Mouse (Mus musculus) lung, adult 18-20 months (tissue): Measurements from ENCODE around the gene Hist1h1e.
"Not testable (repeated sequence)": the region's sequence is repeated elsewhere in the genome, so short reads cannot be mapped to it uniquely, and the experiment has no call there.

Experiments used
- DNase-seq, 2 experiments: peaks; one replicate each; pipeline ENCODE4 v3.0.0; 2022; ENCODE audit warnings: mixed read lengths in 2 of 2

The Hist1h1e gene

DNA sequence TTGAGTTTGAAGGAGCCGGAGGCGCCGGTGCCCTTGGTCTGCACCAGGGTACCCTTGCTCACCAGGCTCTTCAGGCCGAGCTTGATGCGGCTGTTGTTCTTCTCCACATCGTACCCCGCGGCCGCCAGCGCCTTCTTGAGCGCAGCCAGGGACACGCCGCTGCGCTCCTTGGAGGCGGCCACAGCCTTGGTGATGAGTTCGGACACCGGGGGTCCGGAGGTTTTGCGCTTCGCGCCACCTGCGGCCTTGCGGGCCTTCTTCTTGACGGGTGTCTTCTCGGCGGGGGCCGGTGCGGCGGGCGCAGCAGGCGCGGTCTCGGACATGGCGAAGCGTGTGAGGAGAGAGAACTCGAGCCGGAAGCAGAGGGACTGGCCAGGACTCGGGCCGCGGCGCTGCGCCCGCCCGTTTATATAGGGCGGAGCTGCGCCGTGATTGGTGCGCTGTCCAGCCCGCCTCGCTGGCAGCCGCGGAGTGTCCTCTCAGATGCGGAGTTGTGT lies at the start of gene Hist1h1e:
Gene Hist1h1e (minus strand): TSS at position 384 of the 497 bp plus-strand sequence.
- DNase-seq = peak; percentile 89

DNA sequence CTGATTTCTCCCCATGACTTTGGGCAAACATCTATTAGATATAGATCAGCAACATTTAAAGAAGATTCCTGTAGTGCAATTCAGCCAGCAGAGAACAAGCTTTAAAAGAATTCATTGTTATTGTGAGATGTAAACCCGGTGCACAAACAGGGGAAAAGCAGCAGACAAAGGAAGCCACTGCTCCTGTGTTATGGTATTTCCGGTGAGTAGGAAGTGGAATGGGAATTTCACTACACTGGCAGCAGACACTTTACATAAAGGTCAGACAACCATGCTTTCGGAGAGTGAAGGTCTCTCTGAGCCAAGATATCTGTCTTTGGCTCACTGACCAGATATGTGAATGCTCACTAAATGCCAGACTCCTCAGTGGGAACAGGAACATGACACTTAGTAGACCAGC lies 40.2 kb upstream of the Hist1h1e start:
- no peak for DNase-seq

DNA sequence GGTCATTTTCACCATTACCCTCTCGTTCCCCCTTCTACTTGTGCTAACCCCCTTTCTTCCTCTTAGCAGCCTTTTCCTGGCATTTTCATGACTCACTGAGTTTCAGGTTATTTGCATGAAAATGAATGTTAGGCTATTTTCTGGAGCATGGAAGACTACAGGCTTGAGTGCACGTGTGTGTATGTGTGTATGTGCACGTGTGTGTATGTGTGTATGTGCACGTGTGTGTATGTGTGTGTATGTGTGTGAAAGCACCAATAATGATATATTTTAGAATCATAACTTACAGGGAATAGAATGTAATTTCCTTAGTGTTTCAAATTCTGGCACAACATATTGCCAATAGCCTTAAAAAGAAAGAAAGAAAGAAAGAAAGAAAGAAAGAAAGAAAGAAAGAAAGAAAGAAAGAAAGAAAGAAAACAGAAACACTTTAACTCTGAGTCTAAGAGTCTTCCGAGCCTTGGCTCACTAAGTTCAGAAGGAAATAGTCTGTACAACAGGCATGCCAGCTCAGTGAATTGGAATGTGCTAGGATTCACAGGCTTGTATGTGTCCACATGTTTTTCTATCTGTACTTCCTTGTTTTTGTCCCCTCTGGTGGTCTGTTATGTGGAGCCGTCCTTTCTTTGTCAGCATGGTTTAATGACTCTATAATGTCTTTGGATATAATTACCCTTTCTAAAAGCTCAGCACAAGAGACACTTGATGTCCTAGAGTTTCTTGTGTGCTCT lies 37.4 kb upstream of the Hist1h1e start:
- DNase-seq = no peak

DNA sequence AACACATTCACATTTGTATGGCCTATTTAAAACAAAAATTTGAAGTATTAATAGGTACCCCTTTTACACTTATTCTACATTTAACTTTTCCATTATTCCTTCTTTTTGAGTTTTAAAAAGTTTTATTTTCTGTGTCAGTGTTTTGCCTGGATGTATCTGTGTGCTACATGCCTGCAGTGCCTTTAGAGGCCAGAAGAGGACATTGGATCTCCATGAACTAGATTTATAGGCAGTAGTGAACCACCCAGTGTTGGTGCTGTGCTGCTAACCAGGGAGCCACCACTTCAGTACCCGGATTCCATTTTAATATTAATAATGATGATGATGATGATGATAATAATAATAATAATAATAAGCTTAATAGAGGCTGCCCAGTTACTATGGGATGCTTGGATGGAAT lies 8.3 kb upstream of the Hist1h1e start:
- no peak for DNase-seq

DNA sequence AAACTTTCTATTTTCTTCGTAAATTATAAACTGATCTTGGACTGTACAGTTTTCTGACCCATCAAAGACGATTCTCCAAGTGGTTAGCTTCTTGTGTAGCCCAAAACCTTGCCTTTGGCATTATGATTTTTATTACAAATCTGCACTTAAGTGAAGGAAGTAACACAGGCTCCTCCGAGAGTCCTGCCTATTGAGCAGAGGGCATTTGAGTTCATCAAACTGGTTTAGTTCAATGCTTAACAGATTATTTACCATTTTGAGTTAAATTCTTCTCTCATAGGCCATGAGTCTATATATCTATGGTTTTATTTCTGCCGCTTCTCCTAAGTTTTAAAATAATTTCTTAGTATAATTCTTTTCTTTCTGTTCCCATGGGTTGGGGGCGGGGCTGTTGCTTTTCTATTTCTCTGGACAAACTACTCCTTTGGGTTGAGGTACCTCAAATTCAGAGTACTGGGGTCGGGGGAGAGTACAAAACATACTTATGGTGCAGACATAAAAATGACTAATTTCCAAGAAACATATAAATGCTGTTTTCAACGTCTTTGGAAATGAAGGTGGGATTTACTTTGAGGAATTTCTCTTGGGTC lies 598 bp upstream of the Hist1h1e start:
- DNase-seq = no peak

DNA sequence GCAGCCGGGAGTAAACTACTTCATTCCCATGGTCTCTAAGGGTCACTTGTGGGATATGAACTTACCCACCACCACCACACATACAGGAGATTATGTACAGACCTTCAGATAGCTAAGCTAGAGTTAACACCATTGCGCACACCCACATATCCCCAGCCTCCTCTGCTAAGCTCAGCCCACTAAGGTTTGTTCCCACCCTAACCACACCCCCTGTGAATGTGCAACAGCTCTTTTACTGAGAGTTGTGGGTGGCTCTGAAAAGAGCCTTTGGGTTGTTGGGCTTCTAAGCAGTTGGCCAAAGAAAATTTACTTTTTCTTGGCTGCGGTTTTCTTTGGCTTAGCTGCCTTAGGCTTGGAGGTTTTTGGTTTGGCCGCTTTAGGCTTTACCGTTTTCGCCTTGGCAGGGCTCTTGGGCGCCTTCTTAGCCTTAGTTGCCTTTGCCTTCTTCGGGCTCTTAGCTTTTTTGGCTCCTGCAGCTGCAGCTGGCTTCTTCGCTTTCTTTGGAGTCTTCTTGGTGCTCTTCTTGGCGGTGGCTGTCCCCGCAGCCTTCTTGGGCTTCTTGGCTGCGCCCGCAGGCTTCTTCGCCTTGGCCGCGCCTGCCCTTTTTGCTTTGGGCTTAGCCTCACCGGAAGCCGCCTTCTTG lies 705 bp downstream of the Hist1h1e start:
- peak; percentile 86 to 87 for DNase-seq

DNA sequence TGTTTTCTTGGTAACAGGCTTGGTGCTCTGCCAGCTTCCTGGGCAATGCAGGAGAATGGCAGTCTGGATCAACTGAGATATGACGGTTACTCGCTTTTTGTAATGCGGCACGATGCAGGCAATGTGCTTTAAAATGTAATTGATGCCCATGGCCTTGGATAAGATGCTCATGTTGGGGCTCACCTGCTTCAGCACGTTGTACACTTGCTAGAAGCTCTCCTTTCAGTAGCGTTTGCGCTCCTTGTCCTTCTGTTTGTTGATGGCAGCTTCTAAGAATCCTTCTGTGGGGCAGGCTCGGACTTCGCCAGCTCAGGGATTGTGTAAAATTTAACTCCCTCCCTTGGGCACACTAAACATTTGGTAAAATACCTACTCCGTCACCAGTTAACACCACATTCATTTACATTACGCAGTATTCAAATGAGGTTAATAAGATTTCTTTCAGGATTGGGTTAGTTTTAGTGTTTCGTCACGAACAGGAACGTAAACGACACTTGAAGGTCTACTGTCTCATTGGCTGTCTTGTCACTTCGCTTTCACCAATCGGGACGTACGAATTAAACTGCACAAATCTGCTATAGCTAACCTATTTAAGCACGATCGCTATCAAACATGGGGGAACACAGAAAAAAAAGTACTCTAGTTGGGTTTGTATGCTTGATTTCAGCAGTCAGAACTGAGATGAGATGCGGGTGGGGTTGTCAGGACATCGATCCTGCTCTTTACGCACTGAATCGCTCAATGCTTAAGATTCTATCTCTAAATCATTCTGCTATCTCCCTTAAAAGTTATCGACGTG lies 1.4 kb downstream of the Hist1h1e start, which contains the start of gene Hist1h2be:
Gene Hist1h2be (minus strand): TSS at position 392 of the 799 bp plus-strand sequence.
- peak; percentile 67 to 82 for DNase-seq

DNA sequence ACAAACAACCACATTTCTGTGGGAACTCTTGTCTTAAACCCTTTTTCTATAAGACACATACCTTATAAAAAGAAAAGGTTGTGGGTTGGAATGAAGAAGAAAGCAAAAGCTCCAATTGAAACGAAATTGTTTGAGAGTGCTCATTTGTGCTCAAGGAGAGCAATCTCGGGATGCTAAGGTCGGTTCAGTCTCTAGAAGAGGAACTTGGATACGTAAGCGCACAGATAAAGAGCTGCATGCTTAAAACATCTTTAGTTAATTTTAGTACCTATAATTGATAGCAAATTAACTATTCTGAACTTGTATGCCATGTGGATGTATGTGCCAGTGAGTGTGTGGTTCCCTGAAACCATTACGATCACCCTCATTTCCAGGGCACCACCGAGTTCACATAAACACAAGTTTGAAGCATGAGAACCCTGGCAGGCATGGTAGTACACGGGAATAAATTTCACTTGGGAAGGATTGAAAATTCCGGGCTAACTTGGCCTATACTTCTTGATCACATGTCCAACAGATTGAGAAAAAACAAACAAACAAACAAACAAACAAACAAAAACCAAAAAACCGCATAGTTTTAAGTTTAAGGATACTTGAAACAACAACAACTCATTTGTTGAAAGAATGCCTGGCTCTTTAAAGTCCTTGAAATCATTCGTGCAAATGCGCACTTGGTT lies 2.2 kb downstream of the Hist1h1e start:
- DNase-seq = no peak

DNA sequence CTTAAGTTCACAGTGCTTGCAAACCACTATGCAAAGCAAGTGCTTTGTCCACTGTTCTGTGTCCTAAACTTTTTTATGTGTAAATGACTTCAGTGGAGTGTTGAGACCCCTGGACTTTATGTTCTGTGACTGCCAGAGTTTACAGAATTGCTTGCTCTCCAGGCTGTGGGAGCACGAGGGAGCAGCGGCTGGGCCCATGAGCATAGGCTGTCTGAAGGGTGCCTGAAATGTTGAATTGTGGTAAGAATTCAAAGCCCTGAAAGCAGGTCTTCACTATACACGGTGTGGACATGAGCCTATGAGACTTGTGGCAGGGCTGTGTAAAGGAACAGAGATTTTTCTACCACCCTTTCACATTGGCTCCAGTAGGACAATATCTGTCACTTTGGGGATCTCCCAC lies 10.7 kb downstream of the Hist1h1e start:
- DNase-seq = no peak

DNA sequence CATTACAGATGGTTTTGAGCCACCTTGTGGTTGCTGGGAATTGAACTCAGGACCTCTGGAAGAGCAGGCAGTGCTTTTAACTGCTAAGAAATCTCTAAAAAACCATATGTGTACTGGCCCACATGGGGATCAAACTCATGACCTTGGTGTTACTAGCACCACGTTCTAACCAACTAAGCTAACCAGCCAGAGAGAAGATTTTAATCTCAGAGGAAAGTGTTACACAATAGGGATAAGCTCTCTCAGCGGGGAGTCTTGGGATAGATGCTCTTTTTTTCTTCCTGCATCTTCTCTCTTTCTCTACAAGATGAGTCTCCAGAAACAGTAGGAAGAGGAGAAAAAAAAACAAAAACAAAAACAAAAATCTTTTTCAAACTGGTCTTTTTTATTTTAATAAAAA lies 12.0 kb downstream of the Hist1h1e start:
- no peak for DNase-seq

DNA sequence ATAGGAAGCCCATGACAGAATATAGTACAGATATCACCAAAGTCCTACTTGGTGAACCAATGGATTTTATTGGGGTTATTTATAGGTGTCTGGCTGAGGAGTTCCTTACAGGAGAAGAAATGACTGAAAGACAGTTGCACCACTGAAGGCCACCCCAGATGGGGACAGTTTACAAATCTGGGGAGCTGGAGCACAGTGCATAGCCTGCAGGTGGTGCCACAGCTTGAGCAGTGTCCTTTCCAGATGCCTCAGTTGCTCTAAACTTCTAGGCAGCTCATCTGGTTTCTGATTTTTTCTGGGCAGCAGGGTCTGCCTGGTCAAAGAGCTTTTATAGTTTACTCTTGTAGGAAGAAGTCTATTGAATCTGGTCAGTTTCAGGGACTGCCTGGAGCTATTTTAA lies 12.5 kb downstream of the Hist1h1e start:
- DNase-seq = no peak

DNA sequence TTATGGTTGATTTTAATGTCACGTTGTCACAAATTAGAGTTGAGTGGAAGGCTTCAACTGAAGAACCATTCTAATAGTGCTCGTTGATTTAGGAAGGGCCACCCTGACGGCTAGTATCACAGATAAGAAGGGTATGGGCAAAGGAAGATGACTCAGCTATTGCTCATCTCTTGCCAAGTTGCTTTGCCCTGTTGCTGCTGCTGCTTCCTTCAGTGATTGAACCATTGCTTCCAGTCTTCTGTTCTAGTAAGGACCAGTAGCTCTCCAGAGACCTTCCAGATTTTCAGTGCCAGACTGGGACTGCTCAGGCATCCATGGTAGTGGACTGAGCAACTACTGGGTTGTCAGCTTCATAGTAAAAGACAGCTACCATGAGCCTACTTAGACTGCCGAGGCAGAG lies 13.1 kb downstream of the Hist1h1e start:
- no peak for DNase-seq

DNA sequence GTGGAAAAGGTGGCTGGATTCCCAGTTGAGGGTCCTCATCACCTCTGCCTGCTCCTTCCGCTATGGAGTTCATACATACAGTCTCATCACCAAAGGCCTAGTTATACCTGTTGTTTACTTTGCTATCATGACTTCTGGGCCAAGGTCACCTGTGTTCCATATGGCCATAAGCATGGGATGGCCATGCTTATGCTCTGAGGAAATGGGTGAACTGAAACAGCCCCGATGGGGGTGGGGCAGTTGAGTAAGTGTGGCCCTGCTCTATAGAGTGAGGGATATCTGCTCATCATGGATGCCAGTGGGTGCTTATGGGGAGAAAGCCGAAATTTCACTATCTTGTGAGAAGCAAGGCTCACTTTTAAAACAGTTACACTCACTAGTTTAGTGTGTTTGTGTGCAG lies 17.3 kb downstream of the Hist1h1e start:
- DNase-seq = no peak

DNA sequence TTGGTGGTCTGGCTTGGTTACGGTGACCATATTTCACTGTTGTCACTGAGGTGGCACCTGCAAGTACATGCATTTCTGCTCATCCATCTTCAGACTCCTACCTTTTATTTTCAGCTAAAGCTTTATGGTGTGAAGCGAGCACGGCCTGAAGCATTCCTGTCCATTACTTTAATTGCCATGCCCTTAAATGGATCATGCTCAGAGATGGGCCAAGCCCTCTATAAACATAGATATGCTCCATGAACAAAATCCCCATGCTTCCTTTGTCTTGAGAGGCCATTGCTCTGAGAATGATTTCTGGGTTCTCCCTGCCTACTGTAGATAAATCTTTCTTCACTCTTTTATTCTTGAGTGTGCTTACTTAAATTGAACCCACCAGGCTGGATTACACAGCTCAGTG lies 17.9 kb downstream of the Hist1h1e start:
- DNase-seq = no peak

DNA sequence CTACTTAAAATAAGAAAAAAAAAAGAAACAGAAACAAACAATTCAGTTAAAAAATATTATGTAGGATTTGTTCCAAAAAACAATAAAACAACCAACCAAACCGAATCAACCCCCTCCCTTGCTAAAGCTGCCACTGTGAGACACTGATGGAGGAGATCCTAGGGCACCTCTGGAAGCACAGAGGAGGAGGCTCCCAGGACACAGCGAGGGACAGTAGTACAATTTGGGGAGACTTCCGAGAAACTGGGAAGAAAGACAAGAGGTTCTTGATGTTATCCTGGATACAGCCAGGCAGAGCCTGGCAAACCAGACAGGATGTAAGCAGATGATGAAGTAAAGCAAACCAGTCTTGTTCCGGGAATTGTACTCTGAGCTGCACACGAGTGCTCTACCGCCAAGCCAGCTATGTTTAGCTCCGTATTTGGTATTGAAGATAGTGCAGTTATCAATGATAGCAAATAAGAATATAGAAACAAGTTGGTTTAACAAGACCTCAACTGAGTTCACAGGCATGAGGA lies 19.1 kb downstream of the Hist1h1e start:
- peak; percentile 35 to 61 for DNase-seq

DNA sequence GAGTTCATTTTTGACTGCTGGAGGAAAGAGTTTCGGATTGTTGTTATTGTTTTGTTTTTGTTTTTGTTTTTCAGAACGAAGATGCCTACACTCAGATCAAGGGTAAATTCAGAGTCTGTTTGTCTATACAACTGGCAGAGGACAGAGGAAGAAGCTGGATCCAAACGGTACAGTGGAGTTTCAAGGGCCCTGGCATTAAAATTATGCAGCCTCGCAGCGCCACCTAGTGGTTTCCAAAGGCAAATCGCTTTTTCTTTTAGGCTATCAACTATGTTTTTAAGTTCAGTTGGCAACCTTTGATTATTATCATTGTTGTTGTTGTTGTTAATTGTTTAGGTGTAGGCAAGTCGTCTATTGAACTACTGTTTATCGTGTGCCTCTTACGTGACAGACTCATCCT lies 24.4 kb downstream of the Hist1h1e start:
- peak; percentile 75 to 81 for DNase-seq

DNA sequence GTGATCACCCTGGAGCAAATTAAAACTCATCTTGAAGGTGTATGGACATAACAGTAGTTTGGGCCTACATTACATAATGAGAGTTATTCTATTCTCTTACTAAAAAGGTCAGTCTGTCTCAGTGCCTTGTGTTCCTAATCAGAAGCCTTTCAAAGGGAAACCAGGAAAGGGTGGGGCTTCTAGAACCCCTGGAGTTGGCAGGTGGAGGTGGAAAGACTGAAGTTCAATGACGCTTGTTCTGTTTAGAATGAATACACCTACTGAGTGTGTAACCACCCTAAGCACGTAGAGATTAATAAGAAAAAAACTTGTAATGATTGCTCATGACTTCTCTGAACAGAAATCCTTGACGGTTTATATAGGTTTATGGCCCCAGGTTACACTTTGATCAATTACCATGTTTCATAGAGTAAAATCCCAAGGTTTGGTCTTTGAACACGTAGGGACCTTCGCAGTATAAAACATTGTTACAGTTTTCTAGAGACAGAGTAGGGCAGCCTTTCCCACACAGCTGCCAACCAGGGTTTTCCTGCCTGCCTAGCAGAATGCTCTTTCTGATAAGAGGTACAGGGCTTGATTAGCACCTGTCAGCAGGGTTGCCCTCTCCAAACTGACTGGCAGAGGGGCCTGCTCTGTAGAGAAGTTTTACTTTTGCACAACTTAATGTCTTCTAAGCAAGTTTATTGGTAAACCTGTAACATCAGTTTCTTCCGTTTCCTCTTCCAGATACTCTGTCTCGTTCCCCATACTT lies 26.6 kb downstream of the Hist1h1e start:
- no peak for DNase-seq

DNA sequence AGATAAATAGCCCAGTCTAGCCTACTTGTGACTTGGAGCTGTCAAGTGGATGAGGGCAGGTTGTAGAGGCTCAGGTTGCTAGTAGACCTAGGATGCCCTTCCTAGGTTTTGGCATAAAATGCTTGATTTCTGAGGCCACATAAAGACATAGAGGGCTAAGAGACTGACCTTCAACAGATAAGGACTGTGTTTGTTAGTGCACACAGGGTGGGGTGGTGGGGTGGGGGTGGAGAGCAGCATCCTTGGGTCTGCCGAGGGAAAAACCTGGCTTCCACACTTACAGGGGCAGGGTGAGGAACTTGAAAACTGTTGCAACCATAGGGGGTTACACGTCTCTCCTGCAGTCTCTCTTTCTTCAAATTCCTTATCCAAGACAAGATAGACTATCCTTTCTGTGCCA lies 27.2 kb downstream of the Hist1h1e start:
- no peak for DNase-seq

DNA sequence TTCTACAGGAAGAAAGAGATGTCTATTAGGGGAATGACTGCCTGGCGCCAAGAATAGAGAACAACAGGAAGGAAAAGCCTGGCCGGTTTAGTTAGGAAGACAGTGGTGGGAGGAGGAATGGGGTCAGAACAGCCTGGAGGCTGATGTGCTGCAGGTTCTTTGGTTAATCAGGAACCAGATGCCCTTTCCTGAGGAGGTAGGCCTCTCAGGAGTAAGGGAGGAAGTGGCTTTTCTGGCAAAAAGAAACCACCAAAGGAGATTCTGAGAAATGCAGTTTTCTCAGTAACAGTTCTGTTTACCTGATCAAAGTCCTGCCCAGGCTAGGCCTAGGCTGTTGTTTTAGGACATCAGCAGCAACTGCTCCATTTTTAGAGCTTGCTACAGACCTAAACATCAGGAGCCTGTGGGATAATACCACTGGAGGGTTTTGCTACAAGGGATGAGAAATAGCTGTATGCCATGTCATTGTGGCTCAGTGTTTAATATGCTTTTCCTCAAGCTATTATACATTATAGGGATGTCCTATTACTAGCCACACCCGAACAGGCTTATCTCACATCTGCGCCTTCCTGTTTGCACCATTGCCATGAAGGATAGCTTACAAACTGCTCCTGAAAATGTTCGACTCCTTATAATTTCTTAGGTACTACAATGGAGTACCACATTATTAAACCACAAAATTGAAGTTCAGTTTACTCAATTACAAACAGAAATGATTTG lies 29.1 kb downstream of the Hist1h1e start:
- peak in 1 of 2 experiments; percentile 42 for DNase-seq

DNA sequence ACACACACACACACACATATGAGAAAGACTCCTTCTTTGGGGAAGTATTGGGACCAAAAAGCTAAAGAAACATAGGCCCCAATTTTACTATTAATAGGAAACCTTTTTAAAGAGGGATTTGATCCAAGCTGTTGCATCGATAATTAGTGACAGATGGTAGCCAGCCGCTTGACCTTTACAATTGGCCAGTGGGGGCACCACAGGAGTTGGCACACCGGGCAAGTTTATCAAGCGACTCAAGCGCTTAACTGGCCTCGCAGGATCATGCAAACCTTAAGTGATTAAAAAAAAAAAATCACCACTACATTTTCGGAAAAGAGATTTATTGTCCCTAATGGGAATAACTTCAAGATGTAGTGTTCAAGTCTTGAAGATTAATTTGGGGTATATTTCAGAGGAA lies 29.7 kb downstream of the Hist1h1e start:
- no peak for DNase-seq

DNA sequence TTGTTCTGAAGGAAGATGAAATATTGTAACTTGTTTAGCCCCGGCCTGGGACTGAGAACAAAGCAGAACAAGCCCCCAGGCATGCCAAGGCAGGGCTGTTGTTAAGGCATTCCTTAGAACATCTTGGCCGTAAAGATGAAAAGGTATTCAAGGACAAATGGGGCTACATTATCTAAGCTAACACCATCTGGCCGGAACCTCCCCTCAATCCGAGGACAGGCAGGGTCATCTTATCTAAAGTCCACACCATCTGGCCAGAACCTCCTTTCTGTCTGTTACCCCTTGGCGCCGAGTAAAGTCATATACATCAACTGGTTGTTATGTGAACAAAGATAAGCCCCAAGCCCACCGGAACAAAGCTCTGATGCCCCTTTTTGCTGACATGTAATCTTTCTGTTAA lies 30.5 kb downstream of the Hist1h1e start:
- DNase-seq = not testable (repeated sequence)
